Mouse (Mus musculus): Measurements from ENCODE around the gene Wdr82.

DNA sequence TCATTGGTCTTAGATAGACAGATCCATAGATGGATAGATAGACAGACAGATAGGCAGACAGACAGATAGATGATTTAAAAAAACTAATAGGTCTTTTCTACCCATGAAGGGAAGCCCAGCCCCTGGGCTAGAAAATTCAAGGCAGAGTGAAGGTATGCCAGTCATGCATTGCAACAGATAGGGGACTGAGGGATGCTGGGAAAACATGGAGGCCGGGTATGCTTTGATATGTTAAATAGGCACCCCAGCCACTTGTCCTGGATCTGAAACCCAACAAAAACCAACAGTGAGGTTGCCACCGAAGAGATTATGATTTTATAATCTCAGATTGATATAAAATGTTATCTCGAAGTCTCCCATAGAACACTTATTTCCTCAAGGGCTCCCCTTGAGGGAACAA, 3.5 kb upstream of the Wdr82 start:
- TF ChIP-seq CTCF (IDR thresholded peaks at IDR 0.05; ENCODE audit: borderline replicate concordance, insufficient read depth, low read depth, low read length) (no peak), POLR2A (IDR thresholded peaks at IDR 0.05; ENCODE audit: borderline replicate concordance, insufficient read depth, low read length) (no peak)
